Mouse (Mus musculus) midbrain, embryonic 16.5 days (tissue): ENCODE measurements around the gene Gm45837. TPM values are rescaled to one million over a fixed set of nuclear protein-coding genes. Genes with fewer than 3 reads are reported as not detected.

Source experiments
- ATAC-seq: fragments of 200-750 bp; cut with Nextera tagmentation; 2 replicates; pipeline ENCODE4 v1.8.0; 2017; ENCODE audit warnings: moderate TSS enrichment
- H3K27ac ChIP-seq: fragments of 300-500 bp; sonication (generic); 2 replicates; pipeline ENCODE4 v1.5.1; 2014; ENCODE audit warnings: mild to moderate bottlenecking, low read length, mixed read lengths
- H3K27me3 ChIP-seq: fragments of 300-500 bp; sonication (generic); 2 replicates; pipeline ENCODE4 v1.6.1; 2014; ENCODE audit warnings: low read depth, low read length, mixed read lengths; ENCODE audit not compliant: control insufficient read depth, insufficient read depth
- H3K36me3 ChIP-seq: fragments of 300-500 bp; sonication (generic); 2 replicates; pipeline ENCODE4 v1.6.1; 2014; ENCODE audit warnings: mild to moderate bottlenecking, low read length, moderate library complexity, mixed read lengths; ENCODE audit not compliant: control insufficient read depth, insufficient read depth
- H3K4me1 ChIP-seq: fragments of 300-500 bp; sonication (generic); 2 replicates; pipeline ENCODE4 v1.6.1; 2014; ENCODE audit warnings: mild to moderate bottlenecking, low read length, mixed read lengths; ENCODE audit not compliant: control insufficient read depth, insufficient read depth
- H3K4me2 ChIP-seq: fragments of 300-500 bp; sonication (generic); 2 replicates; pipeline ENCODE4 v1.6.1; 2014; ENCODE audit warnings: mild to moderate bottlenecking, low read length, mixed read lengths
- H3K4me3 ChIP-seq: fragments of 300-500 bp; sonication (generic); 2 replicates; pipeline ENCODE4 v1.5.1; 2014; ENCODE audit warnings: low read depth, mild to moderate bottlenecking, low read length, moderate library complexity, mixed read lengths
- H3K9ac ChIP-seq: fragments of 300-500 bp; sonication (generic); 2 replicates; pipeline ENCODE4 v1.6.1; 2014; ENCODE audit warnings: low read depth, low read length, mixed read lengths
- H3K9me3 ChIP-seq: fragments of 300-500 bp; sonication (generic); replicated peaks from 2 replicates; pipeline ENCODE4 v1.6.1; 2014; ENCODE audit warnings: mild to moderate bottlenecking, low read length, mixed read lengths; ENCODE audit not compliant: control insufficient read depth, poor library complexity, severe bottlenecking
- WGBS: fragments of 180-500 bp; shearing (Covaris S2); extraction: QIAGEN DNeasy Blood & Tissue Kit; methylation state at CpG from one replicate; pipeline ENCODE4 v1.1.7; 2014; 5-methylcytosine and 5-hydroxymethylcytosine counted together
- polyA plus RNA-seq: library from polyadenylated mRNA; unstranded; fragments of >200 nt; fragmentation: Nextera tagmentation; extraction: Ambion mirVana; gene quantifications from 2 replicates; pipeline ENCODE4 v1.2.1, GENCODE M21; 2015

The Gm45837 gene
- polyA plus RNA-seq, 1 experiment from 2014 or later = 0.69 TPM

GRCm38 (mm10) chr7:101503803-101504202 lies 93.1 kb downstream of the Gm45837 start:
- ATAC-seq = no peak
- H3K4me3 ChIP-seq = no peak overlapping the region
- H3K36me3 ChIP-seq = no peaks in the 10 kb centered on the region
- H3K27ac ChIP-seq = no peak overlapping the region
- no peaks in the 10 kb centered on the region; the same call in 1 of the 2 replicates for H3K4me1 ChIP-seq
- 40% methylated on average over 7 of the region's 7 CpGs for WGBS
- peaks cover 8% of the 10 kb centered on the region for H3K27me3 ChIP-seq
- no peak overlapping the region for H3K9ac ChIP-seq
- H3K9me3 ChIP-seq = no peaks in the 10 kb centered on the region; the same call in 1 of the 2 replicates
- H3K4me2 ChIP-seq = no peak overlapping the region

GRCm38 (mm10) chr7:101504507-101504906 lies 93.8 kb downstream of the Gm45837 start:
- peaks cover 8% of the 10 kb centered on the region for H3K27me3 ChIP-seq
- no peaks in the 10 kb centered on the region; the same call in 1 of the 2 replicates for H3K4me1 ChIP-seq
- 4% methylated on average over 24 of the region's 24 CpGs for WGBS
- peak overlapping the region; percentile 51 for H3K4me2 ChIP-seq
- peak overlapping the region; percentile 20 for H3K9ac ChIP-seq
- H3K27ac ChIP-seq = no peak overlapping the region
- peak overlapping the region; percentile 22; the same call in 1 of the 2 replicates for H3K4me3 ChIP-seq
- no peaks in the 10 kb centered on the region for H3K36me3 ChIP-seq
- no peaks in the 10 kb centered on the region; the same call in 1 of the 2 replicates for H3K9me3 ChIP-seq
- ATAC-seq = peak; percentile 36; the same call in 1 of the 2 replicates

GRCm38 (mm10) chr7:101509212-101509611 lies 98.5 kb downstream of the Gm45837 start:
- no peaks in the 10 kb centered on the region for H3K36me3 ChIP-seq
- no peaks in the 10 kb centered on the region; the same call in 1 of the 2 replicates for H3K4me1 ChIP-seq
- no peak overlapping the region for H3K27ac ChIP-seq
- H3K9me3 ChIP-seq = no peaks in the 10 kb centered on the region
- WGBS = 63% methylated on average over 2 of the region's 2 CpGs
- no peak overlapping the region for H3K9ac ChIP-seq
- peaks cover 4% of the 10 kb centered on the region for H3K27me3 ChIP-seq
- ATAC-seq = no peak
- H3K4me3 ChIP-seq = no peak overlapping the region
- no peak overlapping the region for H3K4me2 ChIP-seq

- 0 out of 2 replicates have a peak, but pooled peaks have one; percentile 30 for ATAC-seq
- Histone ChIP-seq H3K9me3 (no peaks in the 10 kb centered on the region), H3K4me1 (no peaks in the 10 kb centered on the region), H3K27ac (no peak overlapping the region), H3K27me3 (no peaks in the 10 kb centered on the region), H3K4me3 (no peak overlapping the region), H3K9ac (no peak overlapping the region), H3K4me2 (no peak overlapping the region), H3K36me3 (no peaks in the 10 kb centered on the region)
- WGBS = 60% methylated on average over 7 of the region's 7 CpGs
Observed at GRCm38 (mm10) chr7:101513655-101514054, 103.0 kb downstream of the Gm45837 start.

- H3K4me3 ChIP-seq = no peak overlapping the region
- H3K27ac ChIP-seq = no peak overlapping the region
- no peaks in the 10 kb centered on the region for H3K27me3 ChIP-seq
- no peaks in the 10 kb centered on the region for H3K9me3 ChIP-seq
- no peaks in the 10 kb centered on the region for H3K4me1 ChIP-seq
- no peak overlapping the region for H3K4me2 ChIP-seq
- no peaks in the 10 kb centered on the region for H3K36me3 ChIP-seq
- WGBS = 77% methylated on average over 6 of the region's 6 CpGs
- no peak overlapping the region for H3K9ac ChIP-seq
- ATAC-seq = 0 out of 2 replicates have a peak, but pooled peaks have one; percentile 23
Observed at GRCm38 (mm10) chr7:101514768-101515167, 104.1 kb downstream of the Gm45837 start.

GRCm38 (mm10) chr7:101515295-101515694 lies 104.6 kb downstream of the Gm45837 start:
- Histone ChIP-seq H3K4me2 (no peak overlapping the region), H3K36me3 (no peaks in the 10 kb centered on the region), H3K9ac (no peak overlapping the region), H3K9me3 (no peaks in the 10 kb centered on the region), H3K27me3 (no peaks in the 10 kb centered on the region), H3K4me1 (no peaks in the 10 kb centered on the region), H3K27ac (no peak overlapping the region), H3K4me3 (no peak overlapping the region)
- WGBS = 46% methylated on average over 6 of the region's 6 CpGs
- no peak for ATAC-seq

GRCm38 (mm10) chr7:101516460-101516859 lies 105.8 kb downstream of the Gm45837 start:
- Histone ChIP-seq H3K9me3 (no peaks in the 10 kb centered on the region), H3K27ac (no peak overlapping the region), H3K27me3 (no peaks in the 10 kb centered on the region), H3K4me2 (no peak overlapping the region), H3K4me3 (no peak overlapping the region), H3K4me1 (no peaks in the 10 kb centered on the region), H3K36me3 (no peaks in the 10 kb centered on the region), H3K9ac (no peak overlapping the region)
- ATAC-seq = no peak
- 72% methylated on average over 6 of the region's 6 CpGs for WGBS

GRCm38 (mm10) chr7:101521696-101522095 lies 111.0 kb downstream of the Gm45837 start:
- no peaks in the 10 kb centered on the region for H3K36me3 ChIP-seq
- H3K4me1 ChIP-seq = no peaks in the 10 kb centered on the region
- ATAC-seq = no peak
- H3K27me3 ChIP-seq = no peaks in the 10 kb centered on the region
- no peaks in the 10 kb centered on the region for H3K9me3 ChIP-seq
- H3K27ac ChIP-seq = no peak overlapping the region
- no peak overlapping the region for H3K4me2 ChIP-seq
- H3K4me3 ChIP-seq = no peak overlapping the region
- no peak overlapping the region for H3K9ac ChIP-seq
- WGBS = 69% methylated on average over 1 of the region's 1 CpGs

- Histone ChIP-seq H3K4me1 (no peaks in the 10 kb centered on the region), H3K9me3 (no peaks in the 10 kb centered on the region), H3K4me3 (no peak overlapping the region), H3K36me3 (no peaks in the 10 kb centered on the region), H3K27me3 (no peaks in the 10 kb centered on the region), H3K27ac (no peak overlapping the region), H3K4me2 (no peak overlapping the region), H3K9ac (no peak overlapping the region)
- 0 out of 2 replicates have a peak, but pooled peaks have one; percentile 26 for ATAC-seq
- 23% methylated on average over 2 of the region's 2 CpGs for WGBS
Observed at GRCm38 (mm10) chr7:101523205-101523604, 112.5 kb downstream of the Gm45837 start.
